Mouse (Mus musculus) lung, postnatal 36 days (tissue): ENCODE results near the gene Ripk3.

Experiments used
- DNase-seq: peaks from one replicate; pipeline ENCODE4 v3.0.0; 2022; ENCODE audit warnings: mixed read lengths

The Ripk3 gene

GRCm38 (mm10) chr14:55793946-55794345 is 5.3 kb upstream of the Ripk3 start:
- DNase-seq = no peak

- DNase-seq = no peak
Observed at GRCm38 (mm10) chr14:55793461-55793860, 4.8 kb upstream of the Ripk3 start.

GRCm38 (mm10) chr14:55787731-55788130 is 934 bp downstream of the Ripk3 start:
- no peak for DNase-seq

GRCm38 (mm10) chr14:55785195-55785594 is 3.5 kb downstream of the Ripk3 start:
- peak; percentile 25 for DNase-seq

GRCm38 (mm10) chr14:55783958-55784235 is 4.8 kb downstream of the Ripk3 start, which contains the start of gene Adcy4:
Adcy4 (minus strand) TSS chr14:55784095.
- peak; percentile 67 for DNase-seq

GRCm38 (mm10) chr14:55783171-55783957 is 5.3 kb downstream of the Ripk3 start:
- DNase-seq = peak; percentile 70

GRCm38 (mm10) chr14:55782361-55782960 is 6.2 kb downstream of the Ripk3 start:
- DNase-seq = peak; percentile 0

GRCm38 (mm10) chr14:55781310-55781709 is 7.4 kb downstream of the Ripk3 start:
- DNase-seq = peak; percentile 85

GRCm38 (mm10) chr14:55780736-55781135 is 7.9 kb downstream of the Ripk3 start:
- no peak for DNase-seq

GRCm38 (mm10) chr14:55779656-55780055 is 9.0 kb downstream of the Ripk3 start:
- DNase-seq = no peak

- DNase-seq = no peak
Observed at GRCm38 (mm10) chr14:55778686-55779085, 10.0 kb downstream of the Ripk3 start.

- no peak for DNase-seq
Observed at GRCm38 (mm10) chr14:55777806-55778205, 10.9 kb downstream of the Ripk3 start.

- no peak for DNase-seq
Observed at GRCm38 (mm10) chr14:55777176-55777575, 11.5 kb downstream of the Ripk3 start.

GRCm38 (mm10) chr14:55776711-55777110 is 12.0 kb downstream of the Ripk3 start:
- DNase-seq = no peak

GRCm38 (mm10) chr14:55769087-55769703 is 19.5 kb downstream of the Ripk3 start:
- DNase-seq = no peak

GRCm38 (mm10) chr14:55768555-55768954 is 20.1 kb downstream of the Ripk3 start:
- DNase-seq = no peak

- DNase-seq = peak; percentile 73
Observed at GRCm38 (mm10) chr14:55767519-55768414, 20.9 kb downstream of the Ripk3 start.

GRCm38 (mm10) chr14:55765696-55766095 is 23.0 kb downstream of the Ripk3 start, which contains the start of gene Ltb4r1:
Ltb4r1 (plus strand) TSS chr14:55765962.
- DNase-seq = no peak

- peak; percentile 77 for DNase-seq
Observed at GRCm38 (mm10) chr14:55763166-55763565, 25.5 kb downstream of the Ripk3 start.

- DNase-seq = no peak
Observed at GRCm38 (mm10) chr14:55762001-55762821, 26.5 kb downstream of the Ripk3 start.

- DNase-seq = no peak
Observed at GRCm38 (mm10) chr14:55761163-55761562, 27.5 kb downstream of the Ripk3 start, which contains the start of gene Ltb4r2. Ltb4r2 (plus strand) TSS chr14:55761428.

GRCm38 (mm10) chr14:55760156-55760555 is 28.5 kb downstream of the Ripk3 start:
- peak; percentile 95 for DNase-seq
